Mouse (Mus musculus) spleen, adult 2 months (tissue): ENCODE measurements around the gene Auts2.

ENCODE experiments used
- CTCF ChIP-seq: fragments of 200-500 bp; IDR thresholded peaks from 2 replicates; pipeline ENCODE4 v1.5.1; 2011; ENCODE audit warnings: mild to moderate bottlenecking, inconsistent platforms; ENCODE audit not compliant: insufficient read depth, insufficient read length, insufficient replicate concordance; ENCODE audit errors: extremely low read depth
- POLR2A ChIP-seq: fragments of 200-500 bp; IDR thresholded peaks from 2 replicates; pipeline ENCODE4 v1.6.1; 2011; ENCODE audit warnings: low read depth, low read length, inconsistent platforms

- no peak for TF ChIP-seq POLR2A
- TF ChIP-seq CTCF = no peak
Observed at GRCm38 (mm10) chr5:131547926-131548325, 995.2 kb downstream of the Auts2 start.
